Mouse (Mus musculus) gastrocnemius, adult 8-10 months (tissue): ENCODE results near the gene Tle1. TPM values are rescaled to one million over a fixed set of nuclear protein-coding genes. Genes with fewer than 3 reads are reported as not detected.

ENCODE experiments used
- DNase-seq, 2 experiments: peaks; one replicate each; pipeline ENCODE4 v3.0.0; 2022; ENCODE audit warnings: low spot score in 2 of 2
- total RNA-seq, 4 experiments: library from RNA; stranded (reverse); gene quantifications; 2 replicates each; pipeline ENCODE4 v1.2.4; 2022

Tle1 gene
- total RNA-seq, 4 experiments from 2014 or later: 16.1 to 25.6 (median 17.8) TPM

DNA sequence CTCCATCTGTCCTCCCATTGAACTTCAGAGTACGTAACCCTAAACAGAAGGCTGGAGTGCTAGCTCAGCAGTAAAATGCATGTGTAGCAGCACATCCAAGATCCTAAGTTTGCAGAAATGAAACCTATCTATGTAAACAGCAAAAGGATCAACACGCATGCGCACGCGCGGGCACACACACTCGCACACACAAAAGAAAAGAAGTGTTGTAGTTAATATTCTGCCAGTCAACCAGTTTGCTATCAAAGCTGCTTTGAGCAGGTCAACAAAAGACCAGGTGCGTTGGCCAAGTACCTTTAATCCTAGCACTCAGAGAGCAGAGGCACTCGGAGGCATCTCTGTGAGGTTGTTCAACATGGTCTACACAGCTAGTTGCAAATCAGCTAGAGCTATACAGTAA lies 35.0 kb downstream of the Tle1 start:
- DNase-seq: no peak

DNA sequence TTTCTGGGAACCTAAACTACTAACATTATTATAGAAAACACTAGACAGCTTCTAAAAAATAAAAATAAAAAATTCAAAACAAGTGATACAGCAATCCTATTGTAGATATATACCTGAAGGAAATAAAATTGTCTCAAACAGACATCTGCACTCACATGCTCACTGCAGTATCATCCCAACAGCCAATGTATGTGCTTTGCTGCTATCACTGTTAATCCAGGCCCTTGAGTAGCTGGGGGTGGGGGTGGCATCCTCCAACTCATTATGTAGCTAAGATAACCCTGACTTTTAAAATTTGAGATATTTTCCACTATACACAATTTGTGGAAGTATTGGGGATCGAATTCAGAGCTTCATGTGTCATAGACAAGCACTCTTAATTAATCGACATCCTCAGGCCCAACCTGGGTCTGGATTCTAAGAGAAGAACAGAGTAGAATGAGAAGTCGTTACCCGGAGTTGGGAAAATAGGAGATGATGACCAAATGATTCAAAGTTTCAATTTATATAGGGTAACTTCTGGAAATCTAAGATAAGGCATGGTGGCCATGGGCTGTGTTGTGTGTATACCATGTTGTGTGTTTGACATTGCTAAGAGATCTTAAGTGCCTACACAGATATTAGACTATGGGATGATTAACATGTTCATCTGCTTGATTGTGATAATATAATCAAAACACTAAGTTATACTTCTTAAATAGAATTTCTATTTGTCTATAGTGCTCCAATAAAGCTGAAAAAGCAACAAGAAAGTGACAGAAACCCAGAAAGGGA lies 38.1 kb downstream of the Tle1 start:
- DNase-seq: no peak

DNA sequence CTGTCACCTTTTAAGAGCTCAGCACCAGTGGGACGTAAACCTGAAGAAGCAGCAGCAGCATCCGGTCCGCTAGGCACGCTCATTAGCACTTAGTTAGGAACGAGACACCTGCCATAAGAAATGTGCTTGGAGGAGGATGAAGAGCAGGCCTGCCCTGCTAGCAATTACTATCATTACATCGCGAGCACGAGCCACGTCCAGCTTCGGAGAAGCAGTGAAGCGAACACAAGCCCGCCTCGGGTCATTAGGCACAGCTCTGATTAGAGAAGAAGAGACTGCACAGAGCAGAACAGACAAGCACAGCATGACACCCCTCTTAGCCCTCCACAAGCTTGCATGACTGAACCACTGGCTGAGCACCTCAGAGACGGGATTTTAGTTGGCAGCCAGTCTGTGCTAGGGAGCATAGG lies 40.6 kb downstream of the Tle1 start:
- no peak for DNase-seq

DNA sequence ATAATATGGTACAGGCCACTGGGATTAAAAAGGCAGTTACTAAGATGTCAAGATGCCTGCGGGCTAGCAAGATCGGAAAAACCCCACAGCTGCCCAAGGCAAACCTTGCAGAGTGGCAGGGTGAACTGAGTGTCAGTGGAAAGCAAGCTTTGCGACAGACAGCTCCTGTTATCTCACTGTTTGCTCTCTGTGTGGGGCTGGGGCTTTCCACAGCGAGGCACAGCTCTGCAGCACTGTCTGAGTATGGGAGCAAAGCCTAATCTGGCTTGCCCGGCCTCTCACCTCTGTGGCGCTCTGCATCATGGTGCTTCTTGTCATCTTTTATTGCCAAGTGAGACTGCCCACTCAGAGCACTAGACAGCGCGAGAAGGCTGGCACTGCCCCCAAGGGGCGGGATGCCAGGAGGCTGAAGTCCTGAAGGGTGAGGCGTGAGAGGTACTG lies 42.8 kb downstream of the Tle1 start:
- DNase-seq: no peak

DNA sequence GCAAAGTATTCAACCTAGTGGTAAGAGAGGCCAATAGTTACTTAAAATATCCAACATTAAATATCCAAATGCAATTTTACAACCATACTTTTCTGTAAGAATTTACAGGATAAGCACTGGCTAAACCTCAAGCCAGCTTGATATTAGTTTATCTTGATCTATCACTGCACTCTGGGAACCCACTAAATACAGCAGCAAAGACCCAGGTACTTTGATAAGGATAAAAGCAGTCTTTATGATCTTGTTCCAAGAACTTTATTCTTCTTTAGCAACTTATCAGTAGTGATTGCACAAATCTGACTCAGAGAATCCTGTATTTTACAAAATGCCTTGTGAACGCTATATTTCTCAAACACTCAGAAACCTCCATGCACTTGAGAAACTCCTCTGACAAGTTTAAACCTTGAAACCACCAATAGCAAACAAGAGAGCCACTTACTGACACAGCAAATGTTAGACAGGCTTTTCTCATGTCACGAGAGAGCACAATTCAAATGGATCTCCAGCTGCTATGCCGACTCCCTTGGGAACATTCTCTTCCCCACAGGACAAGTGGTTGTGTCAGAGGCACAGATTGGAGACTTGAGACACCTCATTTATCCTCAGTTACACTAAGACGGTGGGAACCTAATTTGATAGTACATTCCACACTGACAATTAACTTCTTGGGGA lies 50.1 kb downstream of the Tle1 start:
- DNase-seq: no peak

DNA sequence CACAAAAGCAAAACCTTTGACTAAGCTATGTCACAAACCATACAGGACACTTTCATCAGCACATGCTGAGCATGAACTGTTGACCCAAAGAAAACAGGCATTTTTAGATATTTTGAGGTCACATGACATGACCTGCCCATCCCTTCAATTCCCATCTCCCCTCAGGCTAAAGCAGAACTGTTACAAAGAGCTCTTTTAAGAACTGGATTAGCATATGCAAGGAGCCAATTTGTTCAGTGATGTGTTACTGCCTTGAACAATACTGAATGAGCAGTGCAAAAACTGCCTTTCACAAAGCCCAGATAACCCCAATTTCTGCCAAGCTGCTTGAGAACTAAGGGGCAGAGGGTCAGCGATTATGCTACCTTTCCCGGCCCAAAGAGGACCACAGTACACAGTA lies 54.7 kb downstream of the Tle1 start:
- no peak for DNase-seq

DNA sequence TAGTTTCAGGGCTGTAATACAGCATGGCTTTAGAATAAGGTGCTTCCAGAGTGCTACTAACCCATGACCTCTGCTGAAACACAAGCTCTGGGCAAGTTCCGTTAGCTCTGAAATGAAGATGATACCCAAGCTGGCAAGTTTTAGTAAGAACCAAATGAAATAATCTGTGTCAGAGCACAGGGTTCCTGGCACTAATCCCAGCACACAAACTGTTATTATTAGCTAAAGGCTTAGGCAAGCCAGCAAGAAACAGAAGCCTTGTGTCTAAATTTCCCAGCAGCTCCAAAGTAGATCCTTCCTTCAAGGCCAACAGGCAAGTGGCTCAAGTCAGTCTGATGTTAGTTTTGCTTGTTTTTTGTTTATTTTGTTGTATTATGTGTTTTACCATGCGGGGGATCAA lies 56.2 kb downstream of the Tle1 start:
- peak; percentile 56 to 77 for DNase-seq

DNA sequence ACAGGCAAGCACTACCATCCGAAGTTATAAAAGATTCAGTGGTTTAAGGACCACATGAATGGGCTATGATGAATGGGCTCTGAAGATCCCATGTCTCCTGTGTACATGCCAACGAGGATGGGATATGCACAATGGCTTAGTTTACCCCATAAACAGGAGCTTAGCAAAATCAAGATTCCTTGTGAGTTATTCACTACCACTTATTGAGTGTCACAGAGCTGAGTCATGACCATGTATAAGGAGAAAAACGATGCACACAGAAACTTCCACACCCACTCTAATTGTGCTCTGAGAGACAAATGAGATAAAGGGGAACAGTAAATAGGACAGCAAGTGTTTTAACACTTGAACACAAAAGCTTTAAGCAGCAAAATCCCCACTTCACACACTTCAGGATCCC lies 60.0 kb downstream of the Tle1 start:
- no peak for DNase-seq

DNA sequence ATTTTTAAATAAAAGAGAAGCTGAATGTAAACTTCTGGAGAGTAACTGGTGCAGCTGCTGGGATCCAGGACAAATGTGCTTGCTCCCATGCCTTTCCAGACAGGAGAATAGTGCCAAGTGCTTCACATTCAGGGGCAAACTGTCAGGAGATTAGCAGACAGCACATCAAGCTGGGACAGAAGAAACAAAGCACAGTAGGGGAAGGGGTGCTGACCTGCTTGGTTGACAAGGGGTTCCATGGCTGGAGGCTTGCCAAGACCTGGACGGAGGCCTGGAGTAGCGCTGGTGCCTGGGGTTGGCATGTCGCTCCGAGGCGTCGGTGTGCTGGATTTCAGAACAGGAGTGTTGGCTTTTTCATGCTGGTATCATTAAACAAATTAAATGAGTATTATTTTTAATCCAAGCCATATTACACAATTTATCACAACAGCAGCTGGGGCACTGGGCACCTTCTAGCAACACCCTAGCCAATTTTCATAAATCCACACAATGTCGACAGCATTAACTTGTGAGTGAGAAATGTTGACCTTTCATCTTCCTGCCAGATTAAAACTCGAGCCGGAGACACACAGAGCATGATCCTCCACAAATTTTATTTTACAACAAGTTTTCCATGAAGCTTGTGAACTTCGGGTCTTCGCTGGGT lies 61.1 kb downstream of the Tle1 start:
- DNase-seq: peak; percentile 5 to 28

DNA sequence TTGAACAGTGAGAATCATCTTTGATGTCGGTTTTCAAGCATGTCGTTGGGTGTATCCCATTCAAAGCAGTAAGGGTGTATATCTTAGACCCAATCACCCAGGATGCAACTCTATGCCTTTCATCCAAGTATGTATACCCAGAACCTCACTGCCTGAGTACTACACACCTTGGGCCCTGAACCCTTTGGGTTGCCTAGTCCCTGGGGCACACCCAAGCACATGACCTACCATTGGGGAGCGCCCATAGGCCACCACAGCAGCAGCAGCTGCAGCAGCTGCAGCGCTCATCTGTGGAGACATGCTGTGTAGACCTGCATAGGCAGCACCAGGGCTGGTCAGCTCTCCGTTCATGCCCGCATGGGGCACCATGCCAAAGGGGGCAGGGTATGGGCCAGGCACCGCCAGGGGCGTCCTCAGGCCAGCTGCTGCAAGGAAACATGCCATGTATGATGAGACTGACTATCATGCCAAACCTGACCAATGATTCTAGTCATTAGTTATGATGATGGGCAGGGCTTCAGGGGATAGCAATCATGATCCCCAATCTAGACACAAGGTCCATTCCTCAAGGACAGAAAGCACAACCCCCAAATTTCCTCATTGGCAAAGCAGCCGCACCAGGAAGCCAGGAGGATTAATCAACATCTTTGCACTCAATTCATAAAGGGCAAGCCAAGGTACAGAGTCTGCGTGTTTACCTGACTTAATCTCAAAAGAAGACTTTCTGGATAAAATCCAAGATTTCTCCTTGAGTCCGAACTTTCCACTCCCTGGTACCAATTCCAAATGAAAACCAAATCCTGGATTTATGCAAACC lies 62.2 kb downstream of the Tle1 start:
- DNase-seq: no peak

DNA sequence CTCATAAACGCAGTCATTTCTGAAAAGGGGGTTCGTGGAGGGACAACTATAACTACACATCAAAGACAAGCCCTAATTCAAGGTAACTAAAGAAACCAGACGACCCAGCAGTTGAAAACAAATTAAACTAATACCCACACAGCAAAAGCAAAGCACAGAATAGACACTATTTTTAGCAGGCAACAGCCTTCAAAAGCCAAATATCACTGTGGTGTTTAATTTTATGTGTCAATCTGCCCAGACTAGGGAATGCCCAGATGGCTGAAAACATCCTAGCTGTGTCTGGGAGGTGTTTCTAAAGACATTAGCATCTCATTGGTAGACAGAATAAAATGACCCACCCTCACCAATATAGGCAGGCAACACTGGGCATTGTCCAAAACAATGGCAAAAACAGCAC lies 68.1 kb downstream of the Tle1 start:
- DNase-seq: no peak

DNA sequence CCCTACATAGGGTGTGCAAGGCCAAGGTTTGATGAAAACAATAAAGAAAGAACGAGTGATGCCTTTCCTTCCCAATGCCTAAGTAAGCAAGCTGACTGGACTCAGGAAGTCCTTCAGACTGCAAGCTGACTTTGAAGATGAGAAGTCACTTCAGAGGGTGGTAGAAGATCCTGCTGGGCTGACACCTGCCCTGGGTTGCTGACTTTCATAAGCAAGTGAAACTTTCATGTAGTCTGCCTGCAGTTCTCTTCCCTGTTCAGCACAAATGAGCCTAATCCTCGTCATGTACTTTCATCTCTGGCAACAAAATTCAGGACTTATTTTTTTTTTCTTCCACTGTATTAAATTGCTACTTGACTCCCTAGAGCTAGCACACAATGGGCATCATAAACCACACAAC lies 73.1 kb downstream of the Tle1 start:
- DNase-seq: no peak

DNA sequence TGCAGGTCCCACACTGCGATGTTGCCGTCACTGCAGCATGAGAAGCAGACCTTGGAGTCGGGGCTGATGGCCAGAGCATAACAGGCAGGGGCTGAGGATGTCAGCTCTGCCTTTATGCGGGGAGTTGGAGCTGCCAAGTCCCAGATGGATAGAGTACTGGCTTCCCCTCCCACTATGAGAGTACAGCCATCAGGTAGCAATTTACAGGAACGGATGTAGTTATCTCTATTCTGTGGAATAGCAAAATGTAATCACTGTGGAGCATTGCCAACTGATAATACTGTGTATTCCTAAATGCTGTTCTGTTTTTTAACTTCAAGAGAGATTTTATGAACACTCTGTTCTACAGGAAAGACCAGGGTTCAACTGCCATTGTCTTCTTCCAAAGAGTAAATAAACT lies 75.9 kb downstream of the Tle1 start:
- DNase-seq: no peak

DNA sequence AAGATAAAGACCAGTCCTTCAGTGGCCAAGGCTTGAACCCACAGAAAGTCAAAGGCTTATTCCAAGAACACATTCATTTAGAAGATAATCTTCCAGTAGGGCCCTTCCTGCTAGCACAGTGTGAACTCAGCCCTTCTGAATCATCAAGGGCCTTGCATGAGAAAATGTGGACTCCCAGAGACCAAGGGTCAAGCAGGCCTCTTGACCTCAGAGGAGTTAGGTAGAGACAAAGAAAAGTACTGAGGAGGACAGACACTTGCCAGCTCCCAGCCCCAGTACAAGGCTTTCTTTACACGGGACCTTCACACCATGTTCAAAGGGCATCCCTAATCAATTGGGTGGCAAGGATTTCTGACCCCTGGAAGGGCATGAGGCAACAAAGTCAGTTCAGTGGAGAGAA lies 77.9 kb downstream of the Tle1 start:
- no peak for DNase-seq

DNA sequence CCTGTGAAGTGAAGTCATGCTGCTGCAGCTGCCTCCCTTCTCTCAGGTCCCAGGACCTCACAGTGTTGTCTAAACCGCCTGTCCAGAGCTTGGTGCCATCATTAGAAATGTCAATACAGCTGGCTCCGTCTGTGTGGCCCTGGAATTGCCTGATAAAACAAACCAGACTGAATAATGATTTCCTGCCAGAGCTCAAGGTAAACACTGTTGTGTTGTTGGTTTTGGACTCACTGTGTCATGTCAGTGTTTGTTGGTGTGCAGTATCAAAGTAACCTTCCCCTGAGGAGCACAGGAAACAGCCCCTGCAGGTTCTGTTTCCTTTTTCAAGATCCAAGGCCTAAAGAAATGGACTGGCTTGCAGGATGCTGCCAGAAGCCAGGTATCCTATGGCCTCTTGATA lies 78.4 kb downstream of the Tle1 start:
- DNase-seq: no peak

DNA sequence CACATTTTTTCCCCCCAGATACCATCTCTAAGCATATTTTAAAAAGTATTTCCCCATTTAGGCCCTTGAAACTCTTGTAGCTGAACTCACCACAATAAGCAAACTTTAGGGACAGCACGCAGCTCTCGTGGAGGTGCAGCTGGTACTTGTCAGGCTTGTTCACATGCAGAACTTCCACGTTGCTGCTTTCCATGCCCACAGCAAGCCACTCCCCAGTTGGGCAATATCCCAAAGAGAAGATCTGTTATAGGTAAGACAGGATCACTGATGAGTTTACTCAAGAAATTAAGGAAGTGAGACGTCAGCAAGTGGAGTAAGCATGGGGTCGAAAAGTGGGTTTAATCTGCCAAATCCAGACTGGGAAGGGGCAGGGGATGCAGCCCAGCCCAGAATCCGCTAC lies 80.7 kb downstream of the Tle1 start:
- DNase-seq: no peak

DNA sequence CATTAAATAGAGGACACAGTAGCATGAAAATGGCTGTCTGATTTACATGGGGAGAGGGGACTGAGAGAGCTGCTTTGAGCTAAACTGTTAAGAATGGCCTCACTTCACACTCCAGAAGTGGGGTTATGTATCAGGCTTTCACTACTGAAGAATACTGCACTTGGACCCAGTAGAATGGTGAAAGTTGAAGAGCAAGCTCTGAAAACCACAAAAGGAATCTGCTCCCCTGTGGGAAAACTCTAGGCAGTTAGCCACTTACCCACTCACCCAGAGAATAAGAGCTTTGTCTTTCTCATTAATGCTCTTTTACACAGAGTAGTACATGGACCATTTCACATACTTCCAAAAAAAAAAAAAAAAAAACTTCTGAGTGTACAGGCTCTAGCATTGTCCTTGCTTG lies 95.0 kb downstream of the Tle1 start:
- DNase-seq: no peak

DNA sequence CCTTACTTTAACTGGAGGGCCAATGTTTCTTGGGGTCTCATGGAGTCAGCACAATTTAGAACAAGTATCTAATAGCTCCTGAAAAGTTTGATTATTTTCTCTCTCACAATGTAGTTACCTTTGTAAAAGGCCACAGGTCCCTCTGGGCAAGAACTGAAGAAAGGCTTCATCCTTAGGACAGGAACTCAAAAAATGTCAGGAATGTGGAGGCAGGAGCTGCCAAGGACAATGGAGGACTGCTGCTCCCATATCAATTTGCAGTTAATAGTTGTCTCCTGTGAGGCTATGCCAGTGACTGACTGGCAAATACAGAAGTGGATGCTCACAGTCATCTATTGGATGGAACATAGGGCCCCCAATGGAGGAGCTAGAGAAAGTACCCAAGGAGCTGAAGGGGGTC lies 96.5 kb downstream of the Tle1 start:
- DNase-seq: no peak

DNA sequence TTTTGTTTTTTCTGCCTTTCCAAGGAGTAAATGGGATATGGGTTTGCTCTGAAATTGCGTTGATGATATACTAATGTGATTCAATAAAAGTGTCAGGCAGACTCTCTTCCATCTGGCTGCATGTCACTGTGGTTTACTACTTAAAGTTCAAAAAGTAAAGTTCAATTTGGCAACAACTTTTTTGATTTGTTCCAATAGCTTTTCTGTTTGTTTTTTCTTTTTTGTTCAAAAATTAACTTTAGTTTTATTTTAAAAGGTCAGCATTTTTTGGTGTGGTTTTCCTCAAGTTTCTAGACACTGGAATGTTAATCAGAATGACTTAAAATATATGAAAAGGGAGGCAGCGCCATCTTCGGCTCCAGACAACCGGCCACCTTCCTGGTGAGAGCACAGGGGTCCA lies 112.9 kb downstream of the Tle1 start:
- no peak for DNase-seq

DNA sequence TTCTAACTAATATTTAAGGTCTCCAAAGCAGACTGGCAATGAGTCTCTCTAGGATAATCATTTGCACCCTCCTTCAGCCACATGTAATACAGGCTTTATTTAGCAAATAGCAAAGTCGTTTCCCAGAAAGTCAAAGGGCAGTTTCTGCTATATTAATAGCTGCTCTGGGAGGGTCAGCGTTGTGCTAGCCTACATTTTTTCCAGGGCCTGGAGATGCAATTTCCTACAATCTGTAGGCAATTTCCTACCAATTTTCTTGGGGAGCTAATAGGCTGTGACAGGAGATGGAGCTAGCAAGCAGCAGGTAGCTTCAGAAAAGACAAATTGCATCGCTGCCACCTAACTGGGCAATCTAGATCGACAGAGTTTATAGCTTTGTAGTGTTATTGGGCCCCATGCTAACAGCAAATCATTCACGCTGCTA lies 131.6 kb downstream of the Tle1 start:
- DNase-seq: peak in 1 of 2 experiments; percentile 2

DNA sequence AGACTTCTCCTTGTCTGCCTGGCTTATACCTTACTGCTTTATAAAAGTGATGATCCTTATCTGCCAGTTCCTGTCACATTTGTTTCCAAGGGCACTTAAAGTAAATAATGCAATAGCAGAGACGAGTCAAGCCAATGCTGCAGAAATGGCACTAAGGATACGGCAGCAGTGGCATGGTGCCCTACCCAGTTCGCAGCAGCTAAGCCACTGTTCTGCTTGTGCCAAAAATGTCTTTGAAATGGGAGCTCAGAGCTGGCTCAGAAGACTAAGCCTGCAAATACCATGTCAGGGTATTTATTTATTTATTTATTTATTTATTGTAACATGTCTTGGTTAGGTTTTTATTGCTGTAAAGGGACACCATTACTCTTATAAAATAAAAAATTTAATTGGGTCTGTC lies 132.8 kb downstream of the Tle1 start:
- peak in 1 of 2 experiments; percentile 27 for DNase-seq
